Mouse (Mus musculus) stomach, embryonic 15.5 days (tissue): ENCODE results near the gene Chrnb4. TPM values are rescaled to one million over a fixed set of nuclear protein-coding genes. Genes with fewer than 3 reads are reported as not detected.

ENCODE experiments used
- ATAC-seq: fragments of 200-750 bp; cut with Nextera tagmentation; 2 replicates; pipeline ENCODE4 v1.8.0; 2017; ENCODE audit warnings: low read depth, moderate number of reproducible peaks, moderate TSS enrichment; ENCODE audit not compliant: insufficient read depth, low FRiP score
- H3K27ac ChIP-seq: fragments of 300-500 bp; sonication (generic); 2 replicates; pipeline ENCODE4 v1.5.1; 2015; ENCODE audit warnings: mild to moderate bottlenecking, inconsistent platforms
- H3K27me3 ChIP-seq: fragments of 300-500 bp; sonication (generic); replicated peaks from 2 replicates; pipeline ENCODE4 v1.6.1; 2015; ENCODE audit warnings: inconsistent platforms
- H3K36me3 ChIP-seq: fragments of 300-500 bp; sonication (generic); 2 replicates; pipeline ENCODE4 v1.6.1; 2015; ENCODE audit warnings: inconsistent platforms
- H3K4me1 ChIP-seq: fragments of 300-500 bp; sonication (generic); 2 replicates; pipeline ENCODE4 v1.6.1; 2015; ENCODE audit warnings: inconsistent platforms
- H3K4me2 ChIP-seq: fragments of 300-500 bp; sonication (generic); 2 replicates; pipeline ENCODE4 v1.6.1; 2015; ENCODE audit warnings: mild to moderate bottlenecking, inconsistent platforms
- H3K4me3 ChIP-seq: fragments of 300-500 bp; sonication (generic); replicated peaks from 2 replicates; pipeline ENCODE4 v1.5.1; 2015; ENCODE audit warnings: inconsistent platforms
- H3K9ac ChIP-seq: fragments of 300-500 bp; sonication (generic); 2 replicates; pipeline ENCODE4 v1.6.1; 2015; ENCODE audit warnings: inconsistent platforms
- H3K9me3 ChIP-seq: fragments of 300-500 bp; sonication (generic); 2 replicates; pipeline ENCODE4 v1.6.1; 2016; ENCODE audit warnings: inconsistent platforms
- WGBS: fragments of 180-500 bp; shearing (Covaris S2); methylation state at CpG from one replicate; pipeline ENCODE4 v1.1.7; 2015; 5-methylcytosine and 5-hydroxymethylcytosine counted together
- polyA plus RNA-seq: library from polyadenylated mRNA; unstranded; fragments of >200 nt; fragmentation: Nextera tagmentation; extraction: Ambion mirVana; gene quantifications from 2 replicates; pipeline ENCODE4 v1.2.1, GENCODE M21; 2015

Gene Chrnb4
- polyA plus RNA-seq: 3.4 and 3.5 TPM in 2 replicates

GRCm38 (mm10) chr9:55048211-55048880, at the start of gene Chrnb4:
TSS of gene Chrnb4 (minus strand) at chr9:55048779.
- Histone ChIP-seq H3K36me3 (no peaks in the 10 kb centered on the region), H3K4me3 (peak within 1 kb of the TSS; percentile 46), H3K4me1 (peaks cover 10% of the 10 kb centered on the region; the same call in 1 of the 2 replicates), H3K9me3 (no peaks in the 10 kb centered on the region), H3K27ac (no peak within 1 kb of the TSS), H3K27me3 (0 out of 2 replicates have a peak, but pooled peaks cover 3% of the 10 kb centered on the region), H3K4me2 (peak within 1 kb of the TSS; percentile 87), H3K9ac (0 out of 2 replicates have a peak within 1 kb of the TSS, but pooled peaks have one; percentile 2)
- WGBS: 2% methylated on average over 23 of the region's 23 CpGs
- ATAC-seq: peak; percentile 45; the same call in 1 of the 2 replicates

GRCm38 (mm10) chr9:55096870-55097269, 48.3 kb upstream of the Chrnb4 start:
- Histone ChIP-seq H3K9ac (no peak overlapping the region), H3K4me2 (no peak overlapping the region), H3K27ac (no peak overlapping the region), H3K4me1 (no peaks in the 10 kb centered on the region), H3K27me3 (no peaks in the 10 kb centered on the region), H3K9me3 (no peaks in the 10 kb centered on the region), H3K36me3 (no peaks in the 10 kb centered on the region), H3K4me3 (no peak overlapping the region)
- 87% methylated on average over 4 of the region's 4 CpGs for WGBS
- ATAC-seq: no peak

GRCm38 (mm10) chr9:55096033-55096432, 47.5 kb upstream of the Chrnb4 start:
- no peak for ATAC-seq
- WGBS: 69% methylated on average over 3 of the region's 3 CpGs
- no peak overlapping the region for H3K27ac ChIP-seq

GRCm38 (mm10) chr9:55090141-55090540, 41.6 kb upstream of the Chrnb4 start:
- Histone ChIP-seq H3K9me3 (no peaks in the 10 kb centered on the region), H3K27ac (no peak overlapping the region), H3K36me3 (no peaks in the 10 kb centered on the region), H3K9ac (no peak overlapping the region), H3K4me1 (no peaks in the 10 kb centered on the region), H3K27me3 (no peaks in the 10 kb centered on the region), H3K4me3 (no peak overlapping the region), H3K4me2 (no peak overlapping the region)
- WGBS: 15% methylated on average over 5 of the region's 5 CpGs
- no peak for ATAC-seq

More at GRCm38 (mm10) chr9:55096033-55096432, 47.5 kb upstream of the Chrnb4 start:
- Histone ChIP-seq H3K27me3 (no peaks in the 10 kb centered on the region), H3K4me3 (no peak overlapping the region), H3K4me2 (no peak overlapping the region), H3K4me1 (no peaks in the 10 kb centered on the region), H3K9me3 (no peaks in the 10 kb centered on the region), H3K36me3 (no peaks in the 10 kb centered on the region), H3K9ac (no peak overlapping the region)

DNA sequence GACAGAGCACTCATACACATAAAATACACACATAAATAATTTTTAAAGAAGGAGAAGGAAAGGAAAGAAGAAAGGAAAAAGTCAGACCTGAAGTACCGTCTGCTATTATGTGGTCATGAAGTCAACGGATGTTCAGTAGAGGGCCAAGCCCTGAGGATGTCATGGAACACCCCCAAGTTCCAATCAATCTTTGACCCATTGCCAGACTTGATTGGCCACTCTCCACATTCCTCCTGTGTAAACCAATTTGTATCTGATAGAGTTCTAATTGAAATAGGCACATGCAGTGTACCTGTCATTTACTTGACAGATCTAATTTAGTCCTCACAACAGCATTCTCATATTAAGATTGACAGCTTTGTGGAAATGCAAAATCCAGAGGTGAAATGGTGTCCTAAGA, 40.6 kb upstream of the Chrnb4 start:
- Histone ChIP-seq H3K9me3 (no peaks in the 10 kb centered on the region), H3K4me2 (no peak overlapping the region), H3K9ac (no peak overlapping the region), H3K27me3 (no peaks in the 10 kb centered on the region), H3K4me3 (no peak overlapping the region), H3K36me3 (no peaks in the 10 kb centered on the region), H3K27ac (no peak overlapping the region), H3K4me1 (no peaks in the 10 kb centered on the region)
- 69% methylated on average over 2 of the region's 2 CpGs for WGBS
- ATAC-seq: no peak

DNA sequence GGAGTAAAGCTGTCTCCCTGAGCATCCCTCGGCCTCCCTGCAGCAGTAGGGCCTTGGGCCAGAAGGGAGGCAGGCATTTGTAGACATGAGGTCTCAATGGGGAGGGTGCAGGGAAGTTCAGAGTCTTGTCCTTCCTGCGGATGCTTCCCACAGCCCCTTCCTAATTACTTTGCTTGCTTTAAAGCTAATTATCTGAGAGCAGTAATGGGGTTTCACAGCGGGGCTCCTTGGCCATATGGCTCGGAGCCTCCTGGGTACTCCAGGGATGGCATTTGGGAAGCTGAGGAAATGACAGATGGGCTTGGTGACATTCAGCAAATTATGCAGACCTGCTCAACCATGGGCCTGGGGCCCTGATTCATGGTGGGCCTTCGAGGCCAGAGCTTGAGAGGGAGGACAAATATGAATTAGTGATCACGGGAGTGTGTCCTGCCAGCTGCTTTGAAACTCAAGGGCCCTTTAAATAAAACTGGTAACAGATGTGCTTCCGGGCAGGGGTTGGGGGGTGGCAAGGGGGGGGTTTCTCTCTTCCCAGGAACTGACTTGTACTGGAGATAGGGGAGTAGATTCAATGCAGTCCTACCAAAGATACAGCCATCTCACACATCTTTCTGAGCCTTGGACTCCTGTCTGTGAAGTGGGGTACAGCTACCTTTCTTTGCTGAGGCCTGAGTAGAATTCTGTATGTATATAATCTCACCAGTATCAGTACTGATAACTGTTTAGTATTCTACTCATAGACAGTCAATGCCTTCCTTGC, 34.8 kb upstream of the Chrnb4 start:
- Histone ChIP-seq H3K4me1 (no peaks in the 10 kb centered on the region), H3K4me2 (no peak overlapping the region), H3K9ac (no peak overlapping the region), H3K9me3 (no peaks in the 10 kb centered on the region), H3K27ac (no peak overlapping the region), H3K4me3 (no peak overlapping the region), H3K36me3 (no peaks in the 10 kb centered on the region), H3K27me3 (no peaks in the 10 kb centered on the region)
- ATAC-seq: no peak
- WGBS: 42% methylated on average over 7 of the region's 7 CpGs

GRCm38 (mm10) chr9:55067965-55068265, 19.3 kb upstream of the Chrnb4 start:
- no peak overlapping the region for H3K27ac ChIP-seq
- H3K27me3 ChIP-seq: no peaks in the 10 kb centered on the region
- H3K4me2 ChIP-seq: no peak overlapping the region
- H3K9me3 ChIP-seq: no peaks in the 10 kb centered on the region
- H3K4me1 ChIP-seq: no peaks in the 10 kb centered on the region
- H3K9ac ChIP-seq: no peak overlapping the region
- no peak overlapping the region for H3K4me3 ChIP-seq
- no peak for ATAC-seq
- WGBS: 15% methylated on average over 5 of the region's 5 CpGs
- H3K36me3 ChIP-seq: no peaks in the 10 kb centered on the region

- WGBS: 37% methylated on average over 8 of the region's 8 CpGs
Measured at GRCm38 (mm10) chr9:55067260-55067964, 18.8 kb upstream of the Chrnb4 start.

DNA sequence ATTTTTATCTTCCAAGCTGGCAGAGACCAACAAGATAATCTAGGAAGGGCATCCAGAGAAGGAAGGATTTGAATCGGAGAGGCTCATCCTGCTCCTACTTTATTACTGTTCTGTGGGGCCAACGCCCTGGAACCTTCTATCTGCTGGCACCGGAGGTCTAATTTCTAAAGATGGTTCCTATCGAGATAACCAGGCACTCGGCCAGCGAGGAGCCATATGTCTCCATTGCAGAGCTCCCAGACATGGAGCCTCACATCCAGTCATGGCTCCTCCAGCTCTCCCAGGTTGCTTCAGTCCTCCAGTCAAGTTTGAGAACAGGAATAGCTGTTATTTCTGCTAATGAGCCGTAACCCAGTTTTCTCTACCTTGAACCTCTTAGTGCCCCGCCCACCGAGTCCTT, 16.7 kb upstream of the Chrnb4 start:
- H3K36me3 ChIP-seq: no peaks in the 10 kb centered on the region
- H3K4me1 ChIP-seq: no peaks in the 10 kb centered on the region
- ATAC-seq: no peak
- H3K27me3 ChIP-seq: no peaks in the 10 kb centered on the region
- H3K27ac ChIP-seq: no peak overlapping the region
- WGBS: 84% methylated on average over 9 of the region's 9 CpGs
- H3K9me3 ChIP-seq: no peaks in the 10 kb centered on the region
- no peak overlapping the region for H3K4me3 ChIP-seq
- H3K4me2 ChIP-seq: no peak overlapping the region
- H3K9ac ChIP-seq: no peak overlapping the region

More at GRCm38 (mm10) chr9:55067260-55067964, 18.8 kb upstream of the Chrnb4 start:
- Histone ChIP-seq H3K27me3 (no peaks in the 10 kb centered on the region), H3K9me3 (no peaks in the 10 kb centered on the region), H3K4me1 (no peaks in the 10 kb centered on the region), H3K4me2 (no peak overlapping the region), H3K4me3 (no peak overlapping the region), H3K36me3 (no peaks in the 10 kb centered on the region), H3K27ac (no peak overlapping the region), H3K9ac (no peak overlapping the region)
- no peak; the same call in 1 of the 2 replicates for ATAC-seq

DNA sequence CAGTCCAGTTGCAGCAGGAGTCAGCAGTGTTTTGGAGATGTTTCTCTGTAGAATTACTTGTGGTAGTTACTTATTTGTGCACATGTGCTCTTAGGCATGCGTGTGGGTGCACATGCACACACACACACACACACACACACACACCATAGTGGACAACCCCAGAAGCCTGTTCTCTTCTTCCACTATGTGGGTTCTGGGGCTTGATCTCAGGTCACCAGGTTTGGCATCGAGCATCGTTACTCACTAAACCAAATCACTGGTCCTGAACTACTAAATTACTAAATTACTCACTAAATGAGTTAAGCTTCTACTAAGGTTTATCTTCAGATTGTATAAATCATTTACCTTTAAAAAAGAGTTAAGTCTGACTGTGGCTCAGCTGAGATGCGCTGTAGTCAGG, 9.5 kb upstream of the Chrnb4 start:
- Histone ChIP-seq H3K4me1 (no peaks in the 10 kb centered on the region), H3K9ac (no peak overlapping the region), H3K4me3 (no peak overlapping the region), H3K9me3 (no peaks in the 10 kb centered on the region), H3K27ac (no peak overlapping the region), H3K27me3 (no peaks in the 10 kb centered on the region), H3K36me3 (no peaks in the 10 kb centered on the region), H3K4me2 (no peak overlapping the region)
- ATAC-seq: no peak
- 91% methylated on average over 4 of the region's 4 CpGs for WGBS

GRCm38 (mm10) chr9:55055386-55055930, 6.9 kb upstream of the Chrnb4 start:
- no peak for ATAC-seq
- Histone ChIP-seq H3K27me3 (no peaks in the 10 kb centered on the region), H3K4me3 (no peak overlapping the region), H3K9me3 (no peaks in the 10 kb centered on the region), H3K27ac (no peak overlapping the region), H3K4me2 (no peak overlapping the region), H3K4me1 (no peaks in the 10 kb centered on the region), H3K9ac (no peak overlapping the region), H3K36me3 (no peaks in the 10 kb centered on the region)
- 49% methylated on average over 2 of the region's 2 CpGs for WGBS
